Mouse (Mus musculus): ENCODE results near the gene Rel.

- no peak for TF ChIP-seq TAL1 (IDR thresholded peaks at IDR 0.05; ENCODE audit: low read length)
- TF ChIP-seq GATA1 (IDR thresholded peaks at IDR 0.05; ENCODE audit: low read length), result no peak
Measured at GRCm38 (mm10) chr11:23719825-23720224, 50.9 kb downstream of the Rel start.
